Mouse (Mus musculus): ENCODE measurements at regions not wholly inside any gene's neighbourhood (a gene's known extent, or its start where the extent isn't known, plus 50 kb on each side); places are given as distances from the start of the nearest gene placed in this dataset.
A peak's percentile ranks its signal among the peaks of the same experiment; 100 is the strongest.

DNA sequence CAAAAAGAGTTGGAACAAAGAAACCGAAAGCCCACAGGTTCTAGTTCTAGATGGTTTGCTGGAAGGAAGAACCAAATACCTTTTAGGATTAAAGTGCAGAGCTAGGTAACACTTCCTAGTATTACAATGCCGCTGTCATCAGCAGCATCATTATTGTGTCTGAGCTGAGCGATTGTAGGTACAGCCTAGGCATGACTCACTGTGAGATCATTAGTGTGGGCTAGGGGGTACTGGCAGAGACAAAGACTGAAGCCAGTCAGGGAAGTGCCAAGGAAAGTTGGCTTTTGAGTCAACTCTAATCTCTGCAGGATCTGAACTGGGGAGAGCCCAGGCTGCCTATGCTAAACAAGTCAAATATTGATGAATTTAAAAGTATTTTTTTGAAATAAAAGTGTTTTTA, 450.2 kb upstream of the Jag1 start:
- TF ChIP-seq CTCF (IDR thresholded peaks at IDR 0.05), result no peak
- intact Hi-C loops (cut with DNase I), result no loop called here
- Histone ChIP-seq H3K27ac (no peak overlapping the region), H3K4me3 (no peak overlapping the region)
- DNase-seq, result no peak

DNA sequence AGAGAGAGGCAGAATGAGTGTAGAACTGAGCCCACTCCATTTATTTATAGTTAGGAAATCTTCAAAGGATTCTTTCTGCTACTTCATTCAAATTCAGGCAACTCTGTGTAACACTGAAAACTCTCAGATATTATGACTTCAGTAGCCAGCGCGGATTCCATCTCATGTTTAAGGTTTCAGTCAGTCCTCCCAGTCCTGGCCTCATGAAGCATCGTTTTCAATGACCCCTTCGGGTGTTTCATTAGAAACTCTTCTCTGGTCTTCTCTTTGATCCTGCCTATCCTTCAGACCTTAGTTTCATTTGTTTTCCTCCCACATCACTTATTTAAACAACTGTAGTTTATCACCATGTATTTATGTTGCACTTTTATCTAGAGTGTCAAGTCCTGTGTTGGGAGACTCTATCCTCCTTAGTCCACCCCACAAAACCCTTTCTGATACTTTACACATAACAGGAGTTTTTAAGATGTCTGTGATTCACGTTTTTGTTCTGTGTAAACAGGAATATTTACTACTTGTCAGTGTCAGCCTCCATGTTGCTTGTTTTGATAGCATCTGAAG, 447.7 kb upstream of the Jag1 start:
- H3K27ac ChIP-seq, result no peak overlapping the region
- no peak overlapping the region for H3K4me3 ChIP-seq
- intact Hi-C loops (cut with DNase I), result no loop called here
- DNase-seq, result no peak
- no peak for TF ChIP-seq CTCF (IDR thresholded peaks at IDR 0.05)

DNA sequence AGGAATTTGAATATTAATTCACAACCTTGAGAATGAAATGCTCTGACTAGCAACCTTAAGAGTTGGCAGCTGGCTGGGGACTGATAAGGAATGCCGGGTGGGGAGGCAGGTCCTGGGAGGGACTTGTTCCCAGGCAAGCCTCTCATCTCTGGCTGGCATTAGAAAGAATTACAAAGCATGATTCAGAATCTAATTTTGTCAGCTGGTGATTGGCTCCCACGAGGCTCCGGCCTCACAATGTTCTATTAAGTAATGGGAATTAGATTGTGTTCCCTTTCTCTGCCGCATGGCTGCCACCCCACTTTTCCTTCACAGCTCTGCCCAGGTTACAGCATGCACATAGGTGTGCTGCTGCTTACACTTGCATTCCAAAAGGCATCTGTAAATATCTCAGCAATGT, 443.9 kb upstream of the Jag1 start:
- no peak for TF ChIP-seq CTCF (IDR thresholded peaks at IDR 0.05)
- peak; percentile 18 for DNase-seq
- Histone ChIP-seq H3K4me3 (no peak overlapping the region), H3K27ac (no peak overlapping the region)
- intact Hi-C loops (cut with DNase I), result no loop called here

DNA sequence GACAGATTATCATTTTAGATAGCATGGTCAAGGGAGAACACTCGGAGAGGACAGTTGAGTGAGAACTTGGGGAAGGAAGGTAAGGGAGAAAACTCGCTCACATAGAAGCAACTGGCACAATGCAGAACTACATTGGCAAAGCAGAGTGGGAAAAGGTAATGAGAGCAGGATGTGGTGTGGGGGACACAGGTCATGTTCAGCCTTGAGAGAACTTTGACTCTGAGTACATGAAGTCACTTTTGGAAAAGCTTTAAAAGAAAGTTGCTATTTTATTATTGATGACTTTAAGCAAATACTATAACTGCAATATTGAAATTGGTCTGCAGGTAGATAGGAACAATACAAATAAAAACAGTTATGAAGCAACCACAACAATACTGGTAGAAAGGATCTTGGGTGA, 437.4 kb upstream of the Jag1 start:
- DNase-seq, result no peak
- Histone ChIP-seq H3K27ac (no peak overlapping the region), H3K4me3 (no peak overlapping the region)
- no peak for TF ChIP-seq CTCF (IDR thresholded peaks at IDR 0.05)
- intact Hi-C loops (cut with DNase I), result no loop called here

DNA sequence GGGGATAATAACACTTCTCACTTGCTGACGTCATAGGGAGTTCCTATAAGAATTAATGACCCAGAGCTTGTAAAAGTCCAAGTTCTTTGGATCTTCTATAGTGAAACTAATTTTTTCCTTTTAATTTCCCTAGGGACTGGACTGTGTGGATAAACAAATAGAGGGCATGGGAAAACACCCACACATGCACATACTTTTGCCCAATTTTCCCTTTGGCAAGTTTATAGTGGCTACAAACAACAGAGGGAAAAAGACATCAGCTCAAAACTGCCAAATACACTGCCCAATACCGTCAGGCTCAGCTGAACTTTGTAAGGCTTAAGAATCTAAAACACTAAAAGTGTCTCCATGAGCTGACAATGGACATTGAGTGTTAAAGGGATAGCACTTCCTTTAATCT, 420.1 kb upstream of the Jag1 start:
- no peak overlapping the region for H3K27ac ChIP-seq
- H3K4me3 ChIP-seq, result no peak overlapping the region
- intact Hi-C loops (cut with DNase I), result no loop called here
- no peak for TF ChIP-seq CTCF (IDR thresholded peaks at IDR 0.05)
- DNase-seq, result no peak

DNA sequence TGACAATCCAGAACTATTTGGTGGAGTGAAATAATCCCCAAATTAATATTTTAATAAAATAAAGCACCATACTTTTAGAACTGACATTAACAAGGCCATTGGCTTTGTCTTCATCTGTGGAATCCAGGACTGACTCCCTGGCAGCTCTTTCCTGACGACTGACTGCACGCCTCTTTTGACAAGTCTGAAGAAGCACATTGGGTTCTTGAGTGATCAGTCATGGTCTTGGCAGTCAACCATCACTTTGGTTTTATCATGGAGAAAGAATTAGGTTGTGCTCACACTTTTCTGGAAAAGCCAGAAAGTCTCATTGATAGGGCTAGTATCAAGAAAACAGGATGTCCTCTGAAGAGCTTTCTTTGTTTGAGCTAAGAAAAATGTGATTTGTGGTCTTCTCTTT, 399.8 kb upstream of the Jag1 start:
- no peak for DNase-seq
- Histone ChIP-seq H3K27ac (no peak overlapping the region), H3K4me3 (no peak overlapping the region)
- no peak for TF ChIP-seq CTCF (IDR thresholded peaks at IDR 0.05)
- intact Hi-C loops (cut with DNase I), result no loop called here

DNA sequence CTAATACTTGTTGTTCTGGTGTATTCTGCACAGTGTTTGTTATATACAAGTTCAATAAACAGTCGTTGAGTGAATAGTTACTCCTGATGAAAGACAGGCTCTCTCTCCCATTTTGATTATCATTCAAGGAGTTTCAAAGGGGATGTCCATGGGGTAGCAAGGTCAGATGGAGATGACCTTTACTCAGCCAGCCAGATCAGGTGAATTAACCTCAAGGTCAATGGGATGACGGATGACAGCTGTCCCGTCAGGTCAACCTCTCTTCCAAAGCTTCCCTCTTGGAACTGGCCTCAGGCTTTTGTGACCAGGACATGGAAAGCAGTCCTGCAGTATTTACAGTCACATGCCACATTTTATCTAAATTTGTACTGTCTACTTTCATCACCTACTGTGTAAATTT, 398.6 kb upstream of the Jag1 start:
- intact Hi-C loops (cut with DNase I), result no loop called here
- Histone ChIP-seq H3K27ac (no peak overlapping the region), H3K4me3 (no peak overlapping the region)
- no peak for TF ChIP-seq CTCF (IDR thresholded peaks at IDR 0.05)
- DNase-seq, result no peak

DNA sequence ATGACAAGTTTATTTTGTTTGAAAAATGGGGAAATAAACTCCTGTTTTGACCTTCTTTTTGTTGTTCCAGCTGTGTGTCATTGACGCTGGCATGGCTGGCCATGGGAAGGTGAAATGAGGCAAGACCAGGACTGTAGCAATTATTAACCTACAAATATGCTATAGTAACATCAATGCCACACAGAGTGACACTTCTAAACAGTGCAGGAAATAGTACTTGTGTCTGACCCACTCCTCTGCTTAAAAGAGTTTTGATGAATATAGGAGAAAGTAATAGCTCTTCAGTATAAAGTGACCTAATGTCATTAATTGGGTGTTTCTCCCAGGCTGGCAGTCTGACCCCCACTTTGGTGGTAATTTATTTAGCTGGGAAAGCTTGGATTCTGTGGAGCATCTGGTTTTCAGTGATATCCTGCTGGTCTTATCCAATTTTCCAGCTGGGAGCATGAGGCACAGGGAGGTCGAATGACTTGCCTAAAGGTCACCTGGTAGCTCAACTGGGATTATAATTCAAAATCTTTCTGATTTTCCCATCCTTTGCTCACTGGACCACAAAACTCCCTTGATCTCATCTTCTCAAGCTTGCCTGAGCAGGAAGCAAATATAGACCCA, 397.6 kb upstream of the Jag1 start:
- no peak for TF ChIP-seq CTCF (IDR thresholded peaks at IDR 0.05)
- no peak overlapping the region for H3K4me3 ChIP-seq
- intact Hi-C loops (cut with DNase I), result no loop called here
- H3K27ac ChIP-seq, result no peak overlapping the region
- DNase-seq, result no peak

DNA sequence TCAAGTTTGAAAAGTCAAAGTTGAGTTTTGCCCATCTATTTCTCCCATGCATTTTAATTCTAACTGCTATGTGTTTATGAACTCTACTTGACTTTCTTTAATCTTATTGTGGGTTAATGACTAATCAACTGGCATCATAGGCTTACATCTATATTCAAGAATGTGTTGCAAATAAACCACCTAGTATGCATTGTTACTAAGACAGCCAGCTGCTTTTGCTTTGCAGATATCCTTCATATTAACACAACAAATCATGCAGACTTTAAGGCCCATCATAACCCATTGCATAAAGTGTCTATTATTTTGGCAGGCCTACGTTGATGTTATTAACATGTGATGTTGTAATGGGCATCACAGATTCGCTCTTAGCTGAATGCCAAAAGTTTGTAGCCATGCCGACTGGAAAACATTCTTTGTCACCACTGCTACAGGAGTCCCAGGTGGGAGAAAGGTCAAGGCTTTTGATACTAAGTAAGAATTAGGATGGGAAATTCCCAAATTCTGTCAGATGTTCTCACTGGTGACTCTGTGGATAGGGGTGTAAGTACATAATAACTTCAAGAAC, 394.3 kb upstream of the Jag1 start:
- intact Hi-C loops (cut with DNase I), result no loop called here
- DNase-seq, result no peak
- Histone ChIP-seq H3K4me3 (no peak overlapping the region), H3K27ac (peak overlapping the region; percentile 31; the same call in 1 of the 2 replicates)
- TF ChIP-seq CTCF (IDR thresholded peaks at IDR 0.05), result no peak

DNA sequence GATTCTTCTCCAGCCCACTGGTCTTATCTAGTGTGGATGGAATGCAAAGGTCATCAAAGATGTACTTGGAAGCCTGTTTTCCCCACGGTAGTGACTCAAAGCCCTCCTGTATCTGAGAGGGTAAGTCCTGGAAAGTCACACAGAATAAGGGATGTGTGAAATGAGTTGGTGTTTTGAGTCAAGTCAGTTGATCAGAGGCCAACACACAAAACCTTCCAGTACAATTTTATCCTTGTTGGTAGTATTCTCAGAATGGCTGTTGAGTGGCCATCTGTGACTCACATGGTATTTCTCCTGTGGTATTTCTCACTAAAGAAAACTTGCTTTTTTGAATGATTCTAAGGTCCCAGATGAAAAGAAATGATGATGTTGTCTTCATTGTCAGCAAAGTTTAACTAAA, 384.8 kb upstream of the Jag1 start:
- H3K4me3 ChIP-seq, result no peak overlapping the region
- H3K27ac ChIP-seq, result no peak overlapping the region
- TF ChIP-seq CTCF (IDR thresholded peaks at IDR 0.05), result no peak
- intact Hi-C loops (cut with DNase I), result no loop called here
- no peak for DNase-seq

DNA sequence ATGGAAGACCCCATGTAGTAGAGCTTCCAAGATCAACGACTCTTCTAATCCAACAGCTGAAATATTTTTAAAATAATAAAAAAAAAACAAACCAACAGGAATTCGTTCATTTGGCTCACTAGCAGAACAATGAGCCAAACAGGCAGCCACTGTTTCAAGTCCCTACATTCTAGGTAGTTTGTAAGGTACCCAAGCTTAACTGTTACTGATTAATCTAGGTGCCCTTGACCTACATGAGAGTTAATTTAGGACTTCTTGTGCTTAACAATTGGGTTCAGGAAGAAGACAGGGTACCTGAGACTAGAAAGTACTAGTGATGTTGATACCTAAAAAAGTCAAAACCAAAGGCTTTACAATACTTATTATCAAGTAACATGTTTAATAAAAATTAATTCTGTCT, 381.2 kb upstream of the Jag1 start:
- no peak for DNase-seq
- Histone ChIP-seq H3K27ac (no peak overlapping the region), H3K4me3 (no peak overlapping the region)
- intact Hi-C loops (cut with DNase I), result no loop called here
- TF ChIP-seq CTCF (IDR thresholded peaks at IDR 0.05), result no peak

DNA sequence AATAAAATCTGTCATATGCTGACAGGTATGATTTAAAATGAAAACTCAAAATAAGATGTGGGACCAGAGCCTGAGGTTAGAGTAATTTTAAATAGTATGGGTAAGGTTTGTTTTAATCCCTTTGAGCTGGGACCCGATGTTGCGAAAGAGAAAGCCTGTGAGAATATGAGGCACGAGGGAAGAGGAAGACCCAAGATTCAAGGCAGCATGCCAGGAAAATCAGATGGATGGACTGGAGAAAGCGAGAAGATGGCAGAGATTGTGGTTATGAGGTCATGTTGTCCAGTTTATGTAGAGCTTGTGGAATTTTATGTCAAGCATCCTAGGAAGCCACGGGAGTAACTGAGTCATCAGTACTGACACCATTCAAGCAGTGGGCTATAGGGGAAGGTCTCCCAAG, 377.2 kb upstream of the Jag1 start:
- intact Hi-C loops (cut with DNase I), result no loop called here
- Histone ChIP-seq H3K27ac (no peak overlapping the region), H3K4me3 (no peak overlapping the region)
- DNase-seq, result no peak
- no peak for TF ChIP-seq CTCF (IDR thresholded peaks at IDR 0.05)

DNA sequence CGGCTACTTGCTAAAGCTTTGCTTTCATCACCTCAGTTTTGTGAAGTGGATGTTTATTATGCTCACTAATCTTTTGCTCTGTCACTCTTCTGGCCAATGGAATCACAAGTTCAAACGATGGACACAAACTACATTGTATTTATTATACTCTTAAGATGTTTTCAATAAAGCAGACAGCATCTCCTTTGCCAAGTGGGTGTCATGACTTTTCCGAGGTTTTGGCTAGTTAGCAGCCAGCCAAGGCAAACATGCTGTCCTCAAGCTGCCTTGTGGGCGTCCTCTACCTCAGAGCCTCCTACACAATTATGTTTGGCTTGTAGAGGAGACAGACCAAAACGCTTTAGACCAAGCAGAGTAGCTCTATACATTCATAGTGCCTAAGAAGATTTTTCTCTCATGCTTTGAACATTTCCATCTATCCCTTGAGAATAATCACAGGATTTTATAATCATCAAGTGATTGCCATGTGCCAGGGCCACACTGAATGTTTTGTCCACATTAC, 372.8 kb upstream of the Jag1 start:
- DNase-seq, result no peak
- no peak for TF ChIP-seq CTCF (IDR thresholded peaks at IDR 0.05)
- no peak overlapping the region for H3K27ac ChIP-seq
- intact Hi-C loops (cut with DNase I), result no loop called here
- no peak overlapping the region for H3K4me3 ChIP-seq

DNA sequence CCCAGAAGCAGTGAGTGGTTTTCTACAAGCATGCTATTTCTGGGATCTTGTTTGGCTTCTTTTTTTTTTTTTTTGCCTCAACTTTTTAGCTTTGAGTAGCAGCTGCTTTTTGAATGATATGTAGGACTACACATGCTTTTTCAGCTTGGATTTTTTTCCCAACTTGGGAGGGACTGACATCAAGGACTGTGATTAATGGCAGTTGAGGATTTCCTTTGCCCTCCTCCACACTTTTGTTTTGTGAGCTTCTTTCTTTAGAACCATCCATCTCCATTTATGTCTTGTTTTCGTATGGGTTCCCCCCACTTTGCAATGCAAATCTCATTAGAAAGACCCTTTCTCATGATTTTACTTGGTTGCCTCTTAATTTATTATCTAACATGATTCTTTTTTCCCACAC, 352.3 kb upstream of the Jag1 start:
- no peak overlapping the region for H3K27ac ChIP-seq
- no peak for TF ChIP-seq CTCF (IDR thresholded peaks at IDR 0.05)
- intact Hi-C loops (cut with DNase I), result no loop called here
- H3K4me3 ChIP-seq, result no peak overlapping the region
- no peak for DNase-seq
